Mouse (Mus musculus) spleen, adult 2 months (tissue): ENCODE measurements around the gene Ankrd44. TPM values are rescaled to one million over a fixed set of nuclear protein-coding genes. Genes with fewer than 3 reads are reported as not detected.
A peak's percentile ranks its signal among the peaks of the same experiment; 100 is the strongest.

ENCODE experiments used
- DNase-seq, 2 experiments: peaks; one replicate each; pipeline versions ENCODE4 v3.0.0 to v3.0.0-alpha.2; 2012 to 2021; ENCODE audit warnings: low spot score in 2 of 2, low read depth in 1 of 2
- H3K27ac ChIP-seq: fragments of 200-500 bp; 2 replicates; pipeline ENCODE4 v1.5.1; 2012; ENCODE audit warnings: low read length, inconsistent platforms; ENCODE audit not compliant: insufficient read depth
- H3K27me3 ChIP-seq: fragments of 200-500 bp; 2 replicates; pipeline ENCODE4 v1.6.1; 2012; ENCODE audit warnings: mild to moderate bottlenecking, moderate library complexity, low read length, inconsistent platforms; ENCODE audit not compliant: control insufficient read depth, insufficient read depth
- H3K36me3 ChIP-seq: fragments of 200-500 bp; 2 replicates; pipeline ENCODE4 v1.6.1; 2012; ENCODE audit warnings: mild to moderate bottlenecking, low read length, inconsistent platforms; ENCODE audit not compliant: control insufficient read depth, insufficient read depth
- H3K4me1 ChIP-seq: fragments of 200-500 bp; 2 replicates; pipeline ENCODE4 v1.6.1; 2011; ENCODE audit warnings: inconsistent platforms; ENCODE audit not compliant: control insufficient read depth, insufficient read depth, insufficient read length
- H3K4me3 ChIP-seq: fragments of 200-500 bp; 2 replicates; pipeline ENCODE4 v1.5.1; 2011; ENCODE audit warnings: mild to moderate bottlenecking, inconsistent platforms; ENCODE audit not compliant: insufficient read depth, insufficient read length; ENCODE audit errors: extremely low read depth
- CTCF ChIP-seq: fragments of 200-500 bp; IDR thresholded peaks from 2 replicates; pipeline ENCODE4 v1.5.1; 2011; ENCODE audit warnings: mild to moderate bottlenecking, inconsistent platforms; ENCODE audit not compliant: insufficient read depth, insufficient read length, insufficient replicate concordance; ENCODE audit errors: extremely low read depth
- POLR2A ChIP-seq: fragments of 200-500 bp; IDR thresholded peaks from 2 replicates; pipeline ENCODE4 v1.6.1; 2011; ENCODE audit warnings: low read depth, low read length, inconsistent platforms
- WGBS: fragments of 180-500 bp; shearing (Covaris S2); methylation state at CpG from one replicate; pipeline ENCODE4 v1.1.7; 2018; 5-methylcytosine and 5-hydroxymethylcytosine counted together
- polyA plus RNA-seq: library from polyadenylated mRNA; depleted of rRNA; stranded (reverse); fragments of >200 nt; gene quantifications from 2 replicates; pipeline ENCODE4 v1.2.3, GENCODE M21; 2012; rRNA removed

Ankrd44 gene
- 43.1 and 46.2 TPM in 2 replicates for polyA plus RNA-seq

- Histone ChIP-seq H3K27ac (peak within 1 kb of the TSS; percentile 90), H3K4me3 (peak within 1 kb of the TSS; percentile 94), H3K4me1 (peaks cover 17% of the 10 kb centered on the region), H3K27me3 (no peaks in the 10 kb centered on the region), H3K36me3 (no peaks in the 10 kb centered on the region)
- under 1% methylated on average over 87 of the region's 94 CpGs for WGBS
- peak; percentile 52 to 85 for DNase-seq
- peak; percentile 78 for TF ChIP-seq CTCF
- peak; percentile 63 for TF ChIP-seq POLR2A
Measured at GRCm38 (mm10) chr1:54925971-54926771, at the start of gene Ankrd44. TSS of gene Ankrd44 (minus strand) at chr1:54926387.

GRCm38 (mm10) chr1:54971687-54972404 is 45.7 kb upstream of the Ankrd44 start:
- TF ChIP-seq POLR2A (no peak), CTCF (no peak)
- Histone ChIP-seq H3K4me1 (no peaks in the 10 kb centered on the region), H3K36me3 (no peaks in the 10 kb centered on the region), H3K27me3 (no peaks in the 10 kb centered on the region), H3K4me3 (no peak overlapping the region), H3K27ac (no peak overlapping the region)
- DNase-seq = no peak
- WGBS = 76% methylated on average over 5 of the region's 5 CpGs

GRCm38 (mm10) chr1:54966858-54967257 is 40.7 kb upstream of the Ankrd44 start:
- no peak for TF ChIP-seq POLR2A
- TF ChIP-seq CTCF = no peak
- H3K36me3 ChIP-seq = no peaks in the 10 kb centered on the region
- no peak for DNase-seq
- H3K4me3 ChIP-seq = no peak overlapping the region
- no peaks in the 10 kb centered on the region for H3K27me3 ChIP-seq
- 92% methylated on average over 3 of the region's 3 CpGs for WGBS
- H3K4me1 ChIP-seq = no peaks in the 10 kb centered on the region
- no peak overlapping the region for H3K27ac ChIP-seq

GRCm38 (mm10) chr1:54965159-54965995 is 39.2 kb upstream of the Ankrd44 start:
- Histone ChIP-seq H3K36me3 (no peaks in the 10 kb centered on the region), H3K27ac (no peak overlapping the region), H3K4me3 (no peak overlapping the region), H3K4me1 (no peaks in the 10 kb centered on the region), H3K27me3 (no peaks in the 10 kb centered on the region)
- no peak for TF ChIP-seq POLR2A
- TF ChIP-seq CTCF = no peak
- DNase-seq = no peak
- 81% methylated on average over 11 of the region's 11 CpGs for WGBS

- WGBS = 90% methylated on average over 9 of the region's 9 CpGs
- no peak for DNase-seq
- Histone ChIP-seq H3K4me3 (no peak overlapping the region), H3K36me3 (no peaks in the 10 kb centered on the region), H3K27ac (no peak overlapping the region), H3K4me1 (no peaks in the 10 kb centered on the region), H3K27me3 (no peaks in the 10 kb centered on the region)
- TF ChIP-seq POLR2A = no peak
- TF ChIP-seq CTCF = no peak
Measured at GRCm38 (mm10) chr1:54961724-54962123, 35.5 kb upstream of the Ankrd44 start.

GRCm38 (mm10) chr1:54960613-54961165 is 34.5 kb upstream of the Ankrd44 start:
- DNase-seq = no peak
- no peak overlapping the region for H3K4me3 ChIP-seq
- H3K36me3 ChIP-seq = no peaks in the 10 kb centered on the region
- no peaks in the 10 kb centered on the region for H3K27me3 ChIP-seq
- H3K4me1 ChIP-seq = no peaks in the 10 kb centered on the region
- 88% methylated on average over 9 of the region's 9 CpGs for WGBS
- TF ChIP-seq CTCF (no peak), POLR2A (no peak)
- no peak overlapping the region for H3K27ac ChIP-seq
